Mouse (Mus musculus) layer of hippocampus, adult 8-10 months (tissue): Measurements from ENCODE around the gene Tspan14. TPM values are rescaled to one million over a fixed set of nuclear protein-coding genes. Genes with fewer than 3 reads are reported as not detected.

Experiments used
- DNase-seq, 2 experiments: peaks; one replicate each; pipeline ENCODE4 v3.0.0; 2022; ENCODE audit warnings: low spot score in 2 of 2
- total RNA-seq, 4 experiments: library from RNA; stranded (reverse); gene quantifications; 2 replicates each; pipeline ENCODE4 v1.2.4; 2022

The Tspan14 gene
- total RNA-seq: 10 to 100 TPM; 33.0 to 45.1 (median 38.3) TPM

DNA sequence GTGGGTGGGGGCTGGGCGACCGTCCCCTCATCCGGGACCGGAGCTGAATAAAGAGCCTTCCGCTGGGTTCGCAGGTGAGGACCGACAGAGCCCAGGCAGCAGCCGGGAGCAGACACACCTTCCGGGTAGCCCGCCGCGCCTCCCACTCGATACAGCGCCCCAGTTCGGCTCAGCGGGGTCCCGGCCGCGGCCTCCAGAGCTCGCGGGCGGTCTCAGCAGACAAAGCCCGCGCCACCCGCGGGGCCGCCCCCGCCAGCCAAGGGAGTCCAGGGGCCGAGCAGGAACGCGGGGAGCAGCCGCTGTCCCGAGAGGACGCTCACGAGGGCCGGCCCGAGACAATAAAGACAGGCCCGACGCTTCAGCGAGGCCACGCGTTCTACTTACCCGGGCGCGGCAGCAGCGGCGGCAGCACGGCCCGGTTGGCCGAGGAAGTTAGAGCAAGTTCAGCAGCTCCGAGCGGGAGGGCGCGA, at the start of gene Tspan14:
Gene Tspan14 (minus strand): TSS at position 416 of the 470 bp plus-strand sequence.
- peak in 1 of 2 experiments; percentile 44 for DNase-seq

DNA sequence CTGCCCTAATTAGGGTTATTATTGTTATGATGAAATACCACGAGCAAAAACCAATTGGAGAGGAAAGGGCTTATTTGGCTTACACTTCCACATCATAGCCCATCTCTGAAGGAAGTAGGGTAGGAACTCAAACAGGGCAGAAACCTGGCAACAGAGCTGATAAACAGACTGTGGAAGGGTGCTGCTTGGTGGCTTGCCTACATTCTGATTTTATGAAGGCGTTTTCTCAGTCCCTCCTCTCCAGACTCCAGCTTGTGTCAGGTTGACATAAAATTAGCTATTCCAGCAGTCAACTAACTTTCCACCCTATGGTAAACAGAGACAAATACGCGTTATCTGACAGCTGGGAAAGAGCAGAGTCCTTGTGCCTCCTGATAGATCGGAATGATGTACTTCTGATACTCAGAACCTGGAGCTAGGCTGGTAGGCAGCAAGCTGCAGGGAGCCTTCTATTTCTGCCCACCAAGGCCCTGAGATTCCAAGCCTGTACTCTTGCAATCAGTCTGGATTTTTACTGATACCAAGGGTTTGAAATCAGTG, 48.2 kb upstream of the Tspan14 start:
- DNase-seq: no peak

DNA sequence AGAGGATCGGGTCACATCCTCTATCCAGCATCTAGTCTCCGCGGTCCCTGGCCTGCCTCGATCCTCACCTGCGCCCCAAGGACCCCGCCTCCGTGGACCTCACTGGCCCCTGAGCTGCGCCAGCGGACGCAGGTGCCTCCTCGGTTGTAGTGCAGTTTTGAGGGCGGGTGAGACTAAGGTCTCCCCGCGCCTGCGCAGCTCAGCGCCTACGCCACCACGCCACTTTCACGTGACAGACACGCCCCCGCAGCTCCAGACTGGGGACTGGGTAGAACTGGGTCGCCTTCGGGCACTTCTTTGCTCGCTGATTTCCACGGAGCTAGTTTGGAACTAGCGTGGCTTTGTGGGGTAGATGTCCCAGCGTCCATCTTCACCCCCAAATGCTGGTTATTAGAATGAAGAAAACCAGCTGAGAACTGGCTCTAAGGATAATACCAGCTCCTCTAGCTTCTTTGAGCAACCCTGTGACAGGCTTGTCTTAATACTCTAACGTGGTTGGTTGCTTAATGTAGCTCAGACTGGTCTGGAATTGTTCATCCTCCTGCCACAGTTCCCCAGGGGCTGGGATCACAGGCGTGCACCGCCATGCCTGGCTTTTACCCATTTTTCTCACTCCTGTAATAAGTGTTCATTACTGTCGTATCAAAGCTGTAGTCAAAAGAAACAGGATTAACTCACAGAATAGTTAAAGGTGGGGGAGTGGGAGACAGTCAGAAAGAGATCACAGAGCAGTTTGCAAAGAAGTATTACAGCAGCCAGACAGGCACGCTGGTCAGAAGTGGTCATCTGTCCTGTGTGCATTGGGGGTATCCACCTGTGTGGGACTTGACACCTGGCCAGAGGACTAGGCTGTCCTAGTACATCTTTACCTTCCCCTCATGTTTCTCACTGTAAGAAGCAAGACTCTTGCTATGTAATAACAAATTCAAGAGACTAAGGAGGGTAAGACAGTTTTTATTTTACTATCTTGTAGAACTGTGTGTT, 47.3 kb upstream of the Tspan14 start, which contains the start of gene Fam213a:
Gene Fam213a (minus strand): TSS at position 159 of the 984 bp plus-strand sequence.
- peak; percentile 91 to 92 for DNase-seq

DNA sequence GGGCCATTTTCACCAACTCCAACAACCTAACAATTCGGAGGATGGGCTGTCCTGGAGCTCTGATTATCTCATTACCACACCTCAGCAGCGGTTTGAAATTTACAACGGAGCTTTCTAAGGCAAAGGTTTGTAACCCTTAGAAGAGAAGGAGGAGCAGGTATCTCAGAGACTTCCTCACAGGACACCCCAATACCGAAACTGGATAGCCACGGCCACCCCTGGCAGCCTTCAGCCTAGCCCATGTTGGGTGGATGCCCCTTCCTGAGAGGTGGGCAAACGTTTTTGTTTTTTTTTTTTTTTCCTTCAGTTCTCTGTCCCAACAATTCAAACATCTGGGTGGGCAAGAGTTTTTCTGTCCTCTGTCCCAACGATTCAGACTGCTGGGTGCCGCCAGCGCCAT, 46.5 kb upstream of the Tspan14 start:
- no peak for DNase-seq

GRCm38 (mm10) chr14:41011916-41012315, 45.3 kb upstream of the Tspan14 start:
- DNase-seq: no peak

DNA sequence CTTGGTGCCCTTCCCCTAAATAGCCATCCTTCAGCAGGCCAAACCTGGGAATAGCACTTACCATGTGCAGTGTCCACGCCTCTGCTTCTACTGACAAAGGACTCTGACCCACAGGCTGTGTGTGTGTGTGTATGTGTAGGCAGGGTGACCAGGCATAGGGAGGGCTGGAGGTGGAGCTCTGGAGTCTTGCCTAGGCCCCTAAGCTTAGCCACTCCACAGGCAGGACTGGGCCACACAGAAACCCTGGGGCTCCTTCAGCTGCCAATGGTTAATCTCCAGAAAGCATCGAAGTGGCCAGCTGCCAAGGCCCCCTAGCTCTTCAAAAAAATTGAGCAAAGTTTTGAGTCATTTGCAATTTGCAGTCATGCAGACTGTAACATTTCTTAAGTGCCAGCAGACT, 41.5 kb upstream of the Tspan14 start:
- no peak for DNase-seq

DNA sequence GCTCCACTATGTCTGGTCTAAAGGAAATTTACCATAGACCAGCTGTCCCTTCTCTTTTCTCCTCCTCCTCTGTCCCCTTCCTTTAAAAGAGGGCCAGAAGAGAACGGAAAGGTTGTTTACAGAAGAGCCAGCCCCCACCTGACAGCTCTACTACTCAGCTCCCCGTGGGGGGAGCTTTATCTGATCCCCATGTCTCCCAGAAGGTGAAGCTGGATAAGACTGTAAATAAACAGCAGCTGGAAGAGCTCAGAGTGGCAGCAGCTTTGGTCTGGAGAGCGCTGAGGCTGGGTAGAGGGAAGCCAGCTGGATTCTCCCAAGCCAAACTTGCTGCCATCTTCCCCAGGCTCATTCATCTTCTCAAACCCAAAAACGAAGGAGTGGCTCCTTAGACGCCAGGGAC, 41.0 kb upstream of the Tspan14 start:
- no peak for DNase-seq

GRCm38 (mm10) chr14:41006899-41007298, 40.3 kb upstream of the Tspan14 start:
- DNase-seq: peak; percentile 47 to 48

DNA sequence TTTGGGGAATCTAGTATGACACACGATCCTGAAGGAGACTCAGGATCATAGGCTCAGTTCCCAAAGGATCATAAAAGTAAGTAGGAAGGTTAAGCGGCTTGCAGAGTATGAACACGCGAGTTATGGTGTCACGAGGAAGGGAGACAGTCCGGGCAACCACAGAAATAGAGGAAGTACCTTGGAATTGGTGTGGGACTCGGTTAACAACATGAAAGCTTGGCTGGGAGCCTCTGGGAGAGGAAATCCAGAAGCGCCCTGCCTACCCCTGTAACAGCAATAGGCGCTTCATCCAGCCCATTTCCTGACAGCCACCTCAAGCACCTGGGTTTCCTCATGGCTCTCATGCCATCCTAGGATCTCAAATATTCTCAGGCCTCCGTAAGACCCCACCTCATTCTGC, 39.7 kb upstream of the Tspan14 start:
- no peak for DNase-seq

DNA sequence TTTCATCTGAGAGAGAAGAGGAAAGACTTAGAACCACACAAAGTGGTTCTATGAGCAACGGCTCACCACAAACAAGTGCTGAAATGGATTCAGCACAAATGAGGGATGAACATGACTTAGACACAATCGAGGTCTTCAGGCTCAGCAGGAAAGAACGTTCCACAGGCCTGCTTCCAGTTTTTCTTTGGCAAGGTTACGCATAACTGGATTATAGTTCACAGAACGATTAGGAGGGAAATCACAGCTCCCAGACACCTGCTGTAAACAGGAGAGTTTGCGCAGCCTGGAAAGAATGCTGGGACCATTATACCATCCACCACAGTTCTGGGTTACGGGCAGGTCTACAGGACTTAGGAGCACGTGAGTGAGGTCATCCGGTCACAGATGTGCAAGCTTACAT, 39.1 kb upstream of the Tspan14 start:
- DNase-seq: no peak

- DNase-seq: peak in 1 of 2 experiments; percentile 24
Observed at GRCm38 (mm10) chr14:41004201-41005141, 37.9 kb upstream of the Tspan14 start.

DNA sequence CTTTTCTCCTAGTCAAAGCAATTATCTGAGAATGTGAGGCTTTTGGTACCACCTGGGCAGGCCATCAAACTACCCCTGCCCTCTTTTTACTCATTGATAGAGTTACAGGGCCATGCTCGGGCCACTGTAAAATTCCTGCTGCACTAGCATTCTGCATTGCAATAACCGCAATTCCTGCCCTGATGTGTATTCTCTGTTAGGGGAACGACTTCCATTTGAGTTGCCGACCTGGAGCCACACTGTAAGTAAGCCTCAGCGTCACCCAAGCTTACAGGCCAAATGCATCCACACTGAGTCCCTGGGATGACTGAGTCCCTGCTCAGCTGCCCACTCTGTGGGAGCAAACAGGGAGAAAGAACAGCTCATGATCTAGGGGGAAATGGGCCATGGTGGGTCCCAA, 35.0 kb upstream of the Tspan14 start:
- no peak for DNase-seq

GRCm38 (mm10) chr14:41000801-41001200, 34.2 kb upstream of the Tspan14 start:
- DNase-seq: no peak

DNA sequence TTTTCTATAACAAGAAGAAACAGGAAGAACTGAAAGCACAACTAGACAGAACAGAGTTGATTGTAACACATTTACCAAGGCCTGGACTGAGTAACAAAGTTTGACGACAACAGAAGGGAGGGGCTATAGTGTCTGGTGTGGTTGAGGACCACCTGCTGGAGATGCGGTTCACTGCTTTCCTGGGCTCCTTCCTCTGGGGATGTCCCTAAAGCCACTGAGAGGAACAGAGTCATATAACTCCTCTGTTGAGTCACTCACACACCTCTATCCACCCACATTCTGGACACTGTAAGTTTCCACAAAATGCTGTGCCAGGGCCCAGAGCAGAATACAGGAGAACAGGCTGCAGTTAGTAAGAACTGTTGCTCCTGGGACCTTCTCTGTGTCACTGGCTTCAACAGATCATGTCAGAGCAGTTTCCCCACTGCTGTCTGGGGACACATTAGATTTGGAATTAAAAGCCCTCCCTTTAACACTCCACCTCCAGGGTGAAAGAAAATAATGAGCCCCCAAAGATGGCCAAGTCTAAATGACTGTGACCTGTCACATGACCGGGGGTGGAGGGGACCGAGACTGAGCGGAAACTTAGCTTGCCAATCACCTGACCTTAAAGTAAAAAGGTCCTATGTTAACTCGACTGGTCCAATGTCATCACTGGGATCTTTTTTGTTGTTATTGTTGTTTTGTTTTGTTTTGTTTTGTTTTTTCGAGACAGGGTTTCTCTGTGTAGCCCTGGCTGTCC, 33.5 kb upstream of the Tspan14 start:
- DNase-seq: no peak

- no peak for DNase-seq
Observed at GRCm38 (mm10) chr14:40996171-40996570, 29.6 kb upstream of the Tspan14 start.

- no peak for DNase-seq
Observed at GRCm38 (mm10) chr14:40992464-40992863, 25.9 kb upstream of the Tspan14 start.

- no peak for DNase-seq
Observed at GRCm38 (mm10) chr14:40988780-40989179, 22.2 kb upstream of the Tspan14 start.

GRCm38 (mm10) chr14:40987184-40987583, 20.6 kb upstream of the Tspan14 start:
- DNase-seq: no peak

DNA sequence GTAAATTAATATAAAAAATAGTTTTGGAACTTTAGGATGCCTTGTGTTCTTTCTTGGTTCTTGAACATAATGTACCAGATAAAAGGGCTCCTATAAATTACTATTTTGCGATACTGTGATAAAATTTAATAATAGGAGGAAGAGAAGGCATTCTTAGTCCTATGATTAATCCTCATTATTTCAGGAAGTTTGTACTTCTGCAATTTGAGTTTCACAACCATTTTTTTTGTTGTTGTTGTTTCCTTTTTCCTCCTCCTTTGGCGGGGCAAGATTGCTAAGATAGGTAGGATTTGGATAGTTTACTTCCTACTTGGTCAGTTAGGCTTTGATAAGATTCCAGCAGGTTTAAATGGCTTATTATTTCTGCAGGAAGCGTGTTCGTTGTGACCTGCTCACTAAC, 19.0 kb upstream of the Tspan14 start:
- no peak for DNase-seq

GRCm38 (mm10) chr14:40979723-40980122, 13.1 kb upstream of the Tspan14 start:
- DNase-seq: no peak

GRCm38 (mm10) chr14:40979002-40979401, 12.4 kb upstream of the Tspan14 start:
- DNase-seq: peak in 1 of 2 experiments; percentile 43
